Mouse (Mus musculus): ENCODE data around the gene B3gnt3. TPM values are rescaled to one million over a fixed set of nuclear protein-coding genes. Genes with fewer than 3 reads are reported as not detected.

Gene B3gnt3
- polyA plus RNA-seq, 1 experiment, result not detected

- H3K27ac ChIP-seq (ENCODE audit: insufficient read depth, low read depth, low read length), result no peak overlapping the region
- WGBS, result 59% methylated on average over 9 of the region's 9 CpGs
- peaks cover 10% of the 10 kb centered on the region; the same call in 1 of the 2 replicates for H3K4me1 ChIP-seq (ENCODE audit: control insufficient read depth, insufficient read depth, low read length)
- no peak overlapping the region for H3K4me3 ChIP-seq (ENCODE audit: insufficient read depth, low read depth, low read length)
- TF ChIP-seq CTCF (IDR thresholded peaks at IDR 0.05; ENCODE audit: insufficient read depth, low read depth, low read length), result no peak
- no peak for TF ChIP-seq POLR2A (IDR thresholded peaks at IDR 0.05; ENCODE audit: insufficient read depth, low read depth, low read length)
Measured at GRCm38 (mm10) chr8:71676803-71677202, 24.8 kb downstream of the B3gnt3 start.

- WGBS, result 5% methylated on average over 39 of the region's 40 CpGs
- peaks cover 10% of the 10 kb centered on the region; the same call in 1 of the 2 replicates for H3K4me1 ChIP-seq (ENCODE audit: control insufficient read depth, insufficient read depth, low read length)
- H3K4me3 ChIP-seq (ENCODE audit: insufficient read depth, low read depth, low read length), result peak within 1 kb of the TSS; percentile 63
- TF ChIP-seq CTCF (IDR thresholded peaks at IDR 0.05; ENCODE audit: insufficient read depth, low read depth, low read length) (no peak), POLR2A (IDR thresholded peaks at IDR 0.05; ENCODE audit: insufficient read depth, low read depth, low read length) (peak; percentile 41; the same call in 1 of the 2 replicates)
- no peak within 1 kb of the TSS for H3K27ac ChIP-seq (ENCODE audit: insufficient read depth, low read depth, low read length)
Measured at GRCm38 (mm10) chr8:71676020-71676741, 25.4 kb downstream of the B3gnt3 start, which contains the start of gene Jak3. TSS of gene Jak3 (plus strand) at chr8:71676296.

- no peak for TF ChIP-seq CTCF (IDR thresholded peaks at IDR 0.05; ENCODE audit: insufficient read depth, low read depth, low read length)
- TF ChIP-seq POLR2A (IDR thresholded peaks at IDR 0.05; ENCODE audit: insufficient read depth, low read depth, low read length), result no peak
Measured at GRCm38 (mm10) chr8:71675456-71676019, 26.1 kb downstream of the B3gnt3 start.

GRCm38 (mm10) chr8:71674071-71674470 lies 27.5 kb downstream of the B3gnt3 start:
- Histone ChIP-seq H3K27ac (ENCODE audit: insufficient read depth, low read depth, low read length) (no peak overlapping the region), H3K4me3 (ENCODE audit: insufficient read depth, low read depth, low read length) (no peak overlapping the region), H3K4me1 (ENCODE audit: control insufficient read depth, insufficient read depth, low read length) (peaks cover 11% of the 10 kb centered on the region; the same call in 1 of the 2 replicates)
- no peak for TF ChIP-seq CTCF (IDR thresholded peaks at IDR 0.05; ENCODE audit: insufficient read depth, low read depth, low read length)
- TF ChIP-seq POLR2A (IDR thresholded peaks at IDR 0.05; ENCODE audit: insufficient read depth, low read depth, low read length), result no peak
- 74% methylated on average over 2 of the region's 2 CpGs for WGBS

More at GRCm38 (mm10) chr8:71675456-71676019, 26.1 kb downstream of the B3gnt3 start:
- Histone ChIP-seq H3K4me3 (ENCODE audit: insufficient read depth, low read depth, low read length) (peak overlapping the region; percentile 63; the same call in 1 of the 2 replicates), H3K27ac (ENCODE audit: insufficient read depth, low read depth, low read length) (no peak overlapping the region), H3K4me1 (ENCODE audit: control insufficient read depth, insufficient read depth, low read length) (peaks cover 10% of the 10 kb centered on the region; the same call in 1 of the 2 replicates)
- 40% methylated on average over 9 of the region's 9 CpGs for WGBS

- Histone ChIP-seq H3K27ac (ENCODE audit: insufficient read depth, low read depth, low read length) (peak overlapping the region; percentile 82), H3K4me3 (ENCODE audit: insufficient read depth, low read depth, low read length) (no peak overlapping the region), H3K4me1 (ENCODE audit: control insufficient read depth, insufficient read depth, low read length) (peaks cover 27% of the 10 kb centered on the region)
- WGBS, result 51% methylated on average over 6 of the region's 6 CpGs
- TF ChIP-seq POLR2A (IDR thresholded peaks at IDR 0.05; ENCODE audit: insufficient read depth, low read depth, low read length) (no peak), CTCF (IDR thresholded peaks at IDR 0.05; ENCODE audit: insufficient read depth, low read depth, low read length) (no peak)
Measured at GRCm38 (mm10) chr8:71672168-71672735, 29.3 kb downstream of the B3gnt3 start.

GRCm38 (mm10) chr8:71671549-71671965 lies 30.0 kb downstream of the B3gnt3 start, which contains the start of gene Unc13a:
TSS of gene Unc13a (minus strand) at chr8:71671757.
- WGBS, result under 1% methylated on average over 42 of the region's 42 CpGs
- peaks cover 33% of the 10 kb centered on the region for H3K4me1 ChIP-seq (ENCODE audit: control insufficient read depth, insufficient read depth, low read length)
- H3K27ac ChIP-seq (ENCODE audit: insufficient read depth, low read depth, low read length), result peak within 1 kb of the TSS; percentile 82
- TF ChIP-seq POLR2A (IDR thresholded peaks at IDR 0.05; ENCODE audit: insufficient read depth, low read depth, low read length), result peak; percentile 87
- TF ChIP-seq CTCF (IDR thresholded peaks at IDR 0.05; ENCODE audit: insufficient read depth, low read depth, low read length), result no peak
- peak within 1 kb of the TSS; percentile 81 for H3K4me3 ChIP-seq (ENCODE audit: insufficient read depth, low read depth, low read length)

GRCm38 (mm10) chr8:71670621-71671548 lies 30.7 kb downstream of the B3gnt3 start:
- H3K4me1 ChIP-seq (ENCODE audit: control insufficient read depth, insufficient read depth, low read length), result peaks cover 39% of the 10 kb centered on the region
- WGBS, result under 1% methylated on average over 63 of the region's 64 CpGs
- peak overlapping the region; percentile 82 for H3K27ac ChIP-seq (ENCODE audit: insufficient read depth, low read depth, low read length)
- peak overlapping the region; percentile 81 for H3K4me3 ChIP-seq (ENCODE audit: insufficient read depth, low read depth, low read length)
- TF ChIP-seq CTCF (IDR thresholded peaks at IDR 0.05; ENCODE audit: insufficient read depth, low read depth, low read length), result no peak
- TF ChIP-seq POLR2A (IDR thresholded peaks at IDR 0.05; ENCODE audit: insufficient read depth, low read depth, low read length), result peak; percentile 28; the same call in 1 of the 2 replicates

- 6% methylated on average over 12 of the region's 12 CpGs for WGBS
- H3K4me1 ChIP-seq (ENCODE audit: control insufficient read depth, insufficient read depth, low read length), result peaks cover 39% of the 10 kb centered on the region
- H3K4me3 ChIP-seq (ENCODE audit: insufficient read depth, low read depth, low read length), result peak overlapping the region; percentile 81
- peak overlapping the region; percentile 63 for H3K27ac ChIP-seq (ENCODE audit: insufficient read depth, low read depth, low read length)
- TF ChIP-seq CTCF (IDR thresholded peaks at IDR 0.05; ENCODE audit: insufficient read depth, low read depth, low read length), result no peak
- no peak for TF ChIP-seq POLR2A (IDR thresholded peaks at IDR 0.05; ENCODE audit: insufficient read depth, low read depth, low read length)
Measured at GRCm38 (mm10) chr8:71670198-71670597, 31.4 kb downstream of the B3gnt3 start.
